Mouse (Mus musculus) frontal cortex, postnatal 36 days (tissue): ENCODE data around the gene Gm3115.
"Not testable (repeated sequence)": the region's sequence is repeated elsewhere in the genome, so short reads cannot be mapped to it uniquely, and the experiment has no call there.

Experiments
- DNase-seq, 2 experiments: peaks; one replicate each; pipeline ENCODE4 v3.0.0; 2022; ENCODE audit warnings: low spot score in 2 of 2

Gene Gm3115

DNA sequence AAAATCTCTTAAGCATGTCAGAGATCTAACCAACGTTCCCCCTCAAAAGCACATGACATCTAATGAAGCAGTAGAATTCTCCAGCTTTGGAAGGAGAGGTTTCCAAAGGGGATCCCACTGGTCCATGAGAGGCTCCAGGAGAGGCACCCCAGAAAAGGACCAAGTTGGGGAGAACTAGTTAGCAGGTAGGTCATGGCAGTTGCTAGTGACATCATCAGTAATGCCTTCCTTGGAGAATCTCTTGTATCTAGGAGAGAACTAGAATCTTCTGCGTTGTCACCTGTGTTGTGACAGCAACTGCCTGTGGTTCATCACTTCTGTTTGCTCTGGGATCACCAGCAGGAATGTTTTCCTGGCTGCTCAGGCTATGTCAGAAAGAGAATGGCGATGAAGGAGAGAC, at the start of gene Gm3115:
TSS of gene Gm3115 (plus strand) at position 301 of the 400 bp plus-strand sequence.
- DNase-seq: not testable (repeated sequence)

GRCm38 (mm10) chr14:4110426-4110825, 26.5 kb downstream of the Gm3115 start, which contains the start of gene Gm8108:
Gene Gm8108 (plus strand): TSS chr14:4110526.
- DNase-seq: not testable (repeated sequence)

- not testable (repeated sequence) for DNase-seq
Observed at GRCm38 (mm10) chr14:4141646-4142045, 57.7 kb downstream of the Gm3115 start.
